Mouse (Mus musculus) cerebellum, adult 9-11 months (tissue): Measurements from ENCODE around the gene Ccdc28b.
A peak's percentile ranks its signal among the peaks of the same experiment; 100 is the strongest.

Experiments used
- DNase-seq: peaks from one replicate; pipeline ENCODE4 v3.0.0; 2022

Ccdc28b gene

DNA sequence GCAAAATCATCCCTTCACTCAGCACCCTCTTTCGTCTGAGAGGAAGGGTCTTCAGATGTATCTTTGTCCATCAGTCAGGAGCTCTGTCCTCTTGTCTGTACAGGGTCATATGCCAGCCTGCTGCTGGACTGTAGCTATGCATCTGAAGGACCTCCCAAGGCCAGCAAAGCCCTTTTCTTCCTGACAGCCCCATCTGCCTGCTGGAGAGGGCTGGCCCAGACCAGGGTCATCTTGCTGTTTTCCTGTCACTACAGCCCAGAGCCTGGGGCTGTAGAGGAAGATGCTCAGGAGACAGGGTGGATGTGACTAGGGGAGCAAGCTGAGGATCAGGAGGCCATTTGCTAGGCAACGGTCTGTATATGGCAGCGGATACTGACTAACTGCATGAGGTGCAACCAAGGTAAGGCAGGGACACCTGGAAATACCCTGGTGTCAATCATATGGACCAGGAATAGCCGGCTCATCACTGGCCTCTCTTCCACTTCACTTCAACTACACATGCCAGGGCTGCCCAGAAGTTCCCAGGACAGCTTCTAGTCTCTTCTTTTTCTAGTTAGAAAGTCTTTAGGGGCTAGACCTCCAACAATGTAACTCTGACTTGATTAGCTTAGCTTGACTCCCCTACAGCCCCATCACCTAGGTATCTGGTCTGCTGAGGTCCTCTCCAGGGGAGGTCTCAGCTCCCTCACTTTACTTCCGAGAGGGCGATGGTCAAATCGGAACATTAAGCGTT is 778 bp downstream of the Ccdc28b start:
- peak; percentile 74 for DNase-seq

DNA sequence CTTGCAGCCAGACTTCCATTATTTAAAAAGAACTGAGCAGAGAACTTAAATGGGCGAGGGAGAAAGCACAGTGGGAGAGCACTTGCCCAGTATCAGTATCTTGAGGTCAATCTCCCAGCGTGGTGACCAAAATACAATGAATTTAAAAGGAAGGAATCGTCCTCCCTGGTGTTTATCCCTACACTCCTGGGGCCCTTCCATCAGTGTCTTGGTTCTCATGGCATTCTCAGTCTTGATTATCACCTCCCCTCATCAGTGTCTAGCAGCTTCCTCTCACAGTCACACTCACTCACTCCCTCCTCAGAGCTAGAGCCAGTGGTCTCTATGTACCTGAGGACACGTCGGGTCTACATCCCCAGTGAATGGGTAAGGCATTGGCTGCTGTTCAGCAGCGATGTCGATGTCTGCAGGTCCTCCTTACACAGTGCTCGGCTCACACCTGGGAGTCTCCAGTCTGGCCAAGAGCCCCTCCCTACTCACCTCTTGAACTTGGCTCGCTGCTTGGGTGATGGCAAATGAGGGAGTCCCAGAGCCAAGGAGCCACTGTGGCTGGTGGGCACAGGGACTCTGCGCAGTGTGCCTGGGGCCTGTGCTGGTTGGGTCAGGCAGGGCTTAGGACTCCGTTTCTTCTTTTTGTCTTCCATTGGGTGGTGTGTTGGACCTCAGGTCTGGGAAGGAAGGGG is 1.5 kb downstream of the Ccdc28b start:
- peak; percentile 75 for DNase-seq

DNA sequence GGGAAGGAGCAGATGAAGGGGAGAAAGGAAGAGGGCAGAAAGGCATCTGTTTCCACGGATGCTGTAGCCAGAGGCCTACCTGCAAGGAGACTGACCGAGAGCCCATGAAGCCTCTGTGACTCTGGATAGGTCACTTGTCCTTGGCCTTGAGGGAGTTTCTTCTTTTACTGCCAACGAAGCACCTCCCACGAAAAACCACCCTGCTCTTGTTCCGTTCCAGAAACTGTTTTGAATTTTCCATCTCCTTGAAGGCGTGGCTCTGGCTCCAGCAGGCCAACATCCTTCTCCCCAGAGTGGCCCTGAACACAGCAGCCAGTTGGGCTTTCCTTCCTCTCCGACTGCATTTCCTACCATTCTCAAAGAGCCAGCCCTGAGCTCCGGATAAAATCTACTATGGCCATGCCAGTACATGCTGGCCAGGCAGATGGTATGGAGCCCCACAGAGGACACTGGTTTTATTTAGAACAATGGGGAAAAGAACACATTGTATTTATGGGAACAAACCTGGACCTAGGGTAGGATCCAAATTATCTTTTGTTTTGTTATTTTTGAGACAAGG is 2.4 kb downstream of the Ccdc28b start:
- DNase-seq = peak; percentile 88

DNA sequence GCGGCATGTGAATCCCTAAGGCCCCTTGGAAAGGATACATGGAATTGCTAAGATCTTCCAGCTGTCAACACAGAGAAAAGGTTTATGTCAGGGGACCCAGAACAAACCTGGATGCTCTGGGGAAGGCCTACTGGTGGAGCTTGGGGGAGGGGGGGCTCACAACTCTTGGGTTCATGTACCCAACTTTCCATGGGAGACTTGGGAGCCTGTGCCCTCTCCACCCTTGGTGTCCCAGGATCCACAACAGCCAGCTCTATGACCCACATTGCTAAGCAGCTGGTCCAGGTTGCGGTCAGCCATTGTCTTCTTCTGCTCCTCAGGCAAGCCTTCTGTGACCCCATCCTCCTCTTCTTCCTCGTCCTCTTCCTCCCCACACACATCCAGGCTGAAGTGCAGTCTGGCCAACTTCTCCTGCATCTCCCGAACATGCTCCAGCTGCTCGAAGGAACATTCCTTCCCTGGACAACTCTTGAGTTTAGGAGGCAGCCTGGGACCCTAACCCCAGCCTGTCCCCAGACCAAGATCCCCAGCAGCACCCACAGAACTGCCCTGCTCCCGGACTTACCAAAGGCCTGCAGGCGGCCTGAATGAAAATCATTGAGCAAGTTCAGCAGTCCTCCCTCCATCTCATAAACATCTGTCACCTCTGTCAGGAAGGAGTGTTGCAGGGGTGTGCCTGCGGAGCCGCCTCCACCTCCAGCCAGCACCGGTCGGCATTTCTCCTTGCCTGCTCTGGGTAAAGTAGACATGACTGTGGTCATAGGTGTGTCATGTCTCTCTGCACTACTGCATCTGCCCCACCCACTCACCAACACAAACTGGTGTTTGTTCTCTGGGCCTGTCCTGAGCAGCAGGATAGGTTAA is 3.1 kb downstream of the Ccdc28b start:
- peak; percentile 68 for DNase-seq

DNA sequence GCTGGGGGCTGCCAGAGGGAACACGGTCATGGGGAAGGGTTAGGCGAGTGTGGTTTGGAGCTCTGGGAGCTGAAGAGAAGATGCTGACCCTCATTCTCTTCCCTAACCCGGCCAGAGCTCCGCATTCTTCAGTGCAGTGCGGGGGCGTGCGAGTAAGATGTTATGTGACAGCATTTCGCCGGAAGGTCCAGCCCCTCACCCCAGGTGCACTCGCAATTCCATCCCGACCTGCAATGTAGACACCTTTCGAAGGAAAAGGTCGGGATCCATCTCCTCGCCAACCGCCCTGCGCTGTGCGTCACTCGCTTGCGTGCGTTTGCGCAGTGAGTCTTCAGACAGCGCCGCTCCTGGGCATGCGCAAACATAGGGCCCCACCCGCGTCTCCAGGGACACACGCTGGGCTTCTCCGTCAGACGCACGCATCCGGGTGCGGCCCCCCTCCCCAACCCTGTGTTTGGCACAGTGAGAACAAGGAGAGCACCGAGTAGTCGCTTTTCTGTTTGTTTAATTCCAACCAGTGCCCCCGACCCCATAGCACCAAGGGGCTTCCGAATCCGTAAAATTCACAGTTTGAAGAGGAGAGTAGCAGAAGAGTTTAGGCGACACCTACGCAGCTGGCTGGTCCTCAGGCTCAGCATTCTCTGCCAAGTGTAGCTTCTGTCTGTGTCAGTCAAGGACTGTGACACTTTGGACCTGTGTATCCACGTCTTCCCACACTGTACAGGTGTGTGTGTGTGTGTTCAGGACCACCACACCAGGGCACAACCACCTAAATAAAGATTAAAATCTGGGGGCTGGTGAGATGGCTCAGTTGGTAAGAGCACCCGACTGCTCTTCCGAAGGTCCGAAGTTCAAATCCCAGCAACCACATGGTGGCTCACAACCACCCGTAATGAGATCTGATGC is 4.7 kb downstream of the Ccdc28b start, which contains the start of gene Iqcc:
Gene Iqcc (minus strand): TSS at position 314 of the 906 bp plus-strand sequence.
- peak; percentile 97 for DNase-seq

DNA sequence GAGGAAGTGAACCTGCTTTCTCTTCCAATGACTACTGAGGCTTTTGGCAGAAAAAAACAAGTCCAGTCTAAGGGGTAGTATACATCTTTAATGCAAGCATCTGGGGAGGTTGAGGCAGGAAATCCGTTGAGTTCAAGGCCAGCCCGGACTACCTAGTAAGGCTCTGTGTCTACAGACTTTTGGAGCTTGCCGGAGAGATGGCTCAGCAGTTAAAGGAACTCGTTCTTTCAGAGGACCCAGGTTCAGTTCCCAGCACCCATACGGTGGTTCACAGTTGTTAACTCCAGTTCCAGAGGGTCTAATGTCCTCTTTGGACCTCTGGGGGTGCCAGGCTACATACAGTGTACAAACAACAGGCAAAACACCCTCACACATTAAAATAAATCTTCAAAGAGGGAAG is 5.7 kb downstream of the Ccdc28b start:
- peak; percentile 61 for DNase-seq

DNA sequence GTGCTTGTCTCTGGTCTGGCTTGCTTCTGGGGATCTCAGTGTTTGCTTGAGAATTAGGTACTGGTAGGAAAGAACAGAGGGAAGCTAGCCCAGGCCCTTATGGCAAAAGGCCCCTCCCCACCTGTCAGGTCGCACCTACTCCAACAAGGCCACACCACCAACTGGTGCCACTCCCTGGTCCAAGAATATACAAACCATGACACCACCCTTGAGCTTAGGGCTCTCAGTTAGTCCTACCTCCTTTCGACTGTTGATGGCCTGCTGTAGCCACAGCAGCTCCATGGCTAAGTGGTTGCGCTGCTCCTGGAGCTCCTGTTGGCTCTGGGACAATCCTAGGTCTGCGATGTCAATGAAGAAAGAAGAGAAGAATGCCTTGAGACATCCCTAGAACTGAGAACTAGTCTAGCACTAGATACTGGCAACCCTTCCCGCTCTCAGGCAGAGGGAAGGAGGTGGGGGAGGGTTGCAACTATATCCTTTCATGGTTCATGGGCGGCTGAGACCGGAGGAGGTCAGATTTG is 6.6 kb downstream of the Ccdc28b start:
- peak; percentile 51 for DNase-seq

DNA sequence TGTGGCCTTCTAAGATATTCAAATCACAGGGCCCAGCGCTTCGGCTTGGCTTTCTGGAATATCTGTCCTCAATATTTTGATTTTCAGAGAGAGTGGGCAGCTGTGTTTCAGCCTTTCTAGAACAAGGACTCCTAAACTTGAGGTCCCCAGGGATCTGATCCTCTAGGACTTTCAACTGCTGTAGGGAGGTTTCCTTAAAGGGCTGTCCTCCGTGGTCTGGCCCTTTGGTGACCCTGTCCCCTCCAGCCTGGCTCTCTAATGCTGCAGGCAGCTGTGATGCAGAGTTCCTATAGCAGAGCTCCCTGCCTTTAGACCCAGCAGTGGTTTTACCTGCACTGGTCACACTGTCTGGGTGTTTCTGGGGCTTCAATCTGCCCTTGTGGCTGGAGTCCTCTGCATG is 7.1 kb downstream of the Ccdc28b start:
- DNase-seq = no peak

DNA sequence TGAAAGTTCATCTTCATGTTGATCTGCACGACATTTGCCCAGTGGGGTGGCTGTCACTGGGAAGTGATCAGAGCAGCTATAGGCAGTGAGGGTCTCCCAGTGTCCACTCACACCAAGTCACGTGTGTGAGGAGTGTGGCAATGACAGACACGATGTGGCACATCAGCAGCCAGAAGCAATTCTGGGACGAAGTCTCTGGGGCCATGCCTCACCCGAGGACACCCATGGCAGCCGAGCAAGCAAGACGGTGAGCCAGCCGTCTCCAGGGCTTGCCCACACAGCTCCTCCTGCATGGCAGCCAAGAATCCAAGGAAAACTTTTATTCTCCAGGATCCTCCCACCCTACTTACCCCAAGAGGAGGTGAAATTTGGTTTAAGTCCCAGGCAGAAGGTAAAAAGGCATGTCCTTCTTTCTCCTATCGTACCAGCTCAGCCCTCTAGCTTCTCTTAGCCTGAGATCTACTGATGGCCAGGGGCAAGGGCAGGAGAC is 7.9 kb downstream of the Ccdc28b start:
- no peak for DNase-seq

DNA sequence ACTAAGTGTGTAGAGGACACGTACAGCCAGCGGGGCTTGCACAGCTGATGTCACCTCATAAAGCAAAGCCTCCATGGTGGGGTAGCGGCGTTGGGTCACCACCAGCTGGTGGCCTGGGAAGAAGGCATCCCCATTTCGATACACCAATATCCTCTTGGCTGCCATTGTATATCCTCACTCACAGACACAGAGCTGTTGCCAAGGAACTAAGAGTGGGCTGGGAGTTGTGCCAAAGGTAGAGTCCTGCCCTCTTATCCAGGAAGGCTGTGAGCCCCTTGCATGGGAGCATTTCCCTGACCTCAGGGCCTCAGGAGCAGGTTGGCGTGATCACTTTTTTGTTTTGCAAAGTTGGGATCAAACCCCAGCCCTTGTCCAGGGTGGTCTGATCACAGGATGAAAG is 9.7 kb downstream of the Ccdc28b start, which contains the start of gene Dcdc2b:
Gene Dcdc2b (minus strand): TSS at position 165 of the 400 bp plus-strand sequence.
- DNase-seq = peak; percentile 46

DNA sequence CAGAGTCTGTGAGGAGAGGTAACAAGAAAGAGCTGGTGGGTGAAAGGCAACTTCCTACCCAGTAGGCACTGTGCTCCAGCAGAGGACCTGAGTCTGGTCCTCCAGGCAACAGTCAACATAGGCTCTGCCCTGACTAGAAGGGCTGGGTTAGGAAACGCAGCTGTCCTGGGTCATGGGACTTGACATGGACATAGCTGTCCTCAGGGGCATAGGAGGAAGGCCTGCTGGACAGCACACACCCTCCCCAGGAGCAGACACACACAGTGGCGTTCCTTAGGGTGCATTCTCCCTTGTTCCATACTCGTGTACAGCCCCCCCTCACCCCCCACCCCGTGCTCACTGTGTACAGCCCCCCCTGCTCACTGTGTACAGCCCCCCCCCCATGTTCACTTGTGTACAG is 13.3 kb downstream of the Ccdc28b start:
- no peak for DNase-seq

DNA sequence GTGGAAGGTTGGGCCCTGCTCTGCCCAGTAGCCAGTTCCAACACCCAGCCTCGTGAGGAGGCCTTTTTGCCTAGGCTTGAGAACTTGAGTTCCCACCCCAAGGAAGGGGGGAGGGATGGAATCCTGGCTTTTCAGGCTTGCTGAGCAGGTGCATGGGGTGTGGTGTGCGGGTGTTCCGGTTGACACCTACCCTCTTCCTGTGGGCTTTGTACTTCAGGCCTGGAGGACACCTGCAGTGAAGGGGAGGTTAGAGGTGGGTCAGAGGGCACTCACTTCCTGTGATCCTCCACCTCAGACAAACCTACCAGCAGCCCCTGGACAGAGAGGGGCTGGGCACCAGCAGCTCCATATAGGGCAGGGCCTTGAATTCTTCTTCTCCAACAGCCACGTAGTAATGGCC is 13.7 kb downstream of the Ccdc28b start:
- DNase-seq = no peak

DNA sequence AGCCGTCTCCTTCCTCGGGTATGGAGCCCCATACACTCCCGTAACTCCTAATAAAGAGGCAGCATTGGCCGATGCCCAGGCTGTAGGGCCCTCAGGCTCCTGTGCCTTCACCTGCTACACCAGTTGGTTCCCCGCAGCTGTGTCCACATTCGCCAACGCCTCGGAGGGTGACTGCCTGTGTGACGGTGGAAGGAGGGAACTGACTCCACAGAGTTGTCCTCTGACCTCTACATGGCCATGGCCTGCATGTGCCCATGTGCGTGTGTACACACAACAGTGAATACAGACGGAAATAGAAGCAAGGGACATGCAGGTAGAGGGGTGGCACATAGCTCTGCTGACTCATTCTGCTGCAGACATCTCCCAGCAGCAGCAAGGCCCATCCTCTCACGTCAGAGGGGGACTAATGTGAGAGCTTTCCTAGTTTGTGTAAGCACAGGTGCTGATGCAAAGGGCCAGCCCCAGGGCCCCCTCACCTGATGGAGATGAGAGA is 14.6 kb downstream of the Ccdc28b start:
- peak; percentile 51 for DNase-seq

DNA sequence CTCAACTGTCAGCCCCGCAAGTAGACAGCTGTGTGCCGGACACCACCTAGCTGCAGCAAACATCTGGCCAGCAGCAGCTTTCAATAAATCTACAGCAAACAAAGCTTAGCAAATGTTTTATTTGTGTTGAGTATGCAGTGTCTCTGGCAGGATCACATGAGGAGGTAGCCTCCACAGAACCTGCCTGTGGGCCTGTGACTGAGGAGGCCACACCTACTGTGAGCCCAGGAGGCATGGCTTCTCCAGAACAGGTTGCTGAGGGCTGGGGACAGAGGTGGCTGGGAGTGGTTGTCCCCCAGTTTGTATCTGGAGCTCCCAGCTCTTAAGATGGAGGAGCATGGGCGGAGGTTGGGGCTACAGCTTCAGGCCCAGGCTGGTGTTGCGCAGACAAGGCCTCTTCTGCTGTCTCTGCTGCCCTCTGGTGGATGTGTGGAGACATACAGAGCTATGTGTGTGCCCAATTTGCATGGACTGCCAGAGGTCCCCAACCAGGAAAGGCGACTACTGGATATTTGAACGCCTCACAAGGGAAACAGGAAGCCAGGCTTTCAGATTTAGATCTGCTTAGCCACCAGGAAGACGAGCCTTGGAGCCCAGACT is 15.2 kb downstream of the Ccdc28b start:
- DNase-seq = peak; percentile 81

DNA sequence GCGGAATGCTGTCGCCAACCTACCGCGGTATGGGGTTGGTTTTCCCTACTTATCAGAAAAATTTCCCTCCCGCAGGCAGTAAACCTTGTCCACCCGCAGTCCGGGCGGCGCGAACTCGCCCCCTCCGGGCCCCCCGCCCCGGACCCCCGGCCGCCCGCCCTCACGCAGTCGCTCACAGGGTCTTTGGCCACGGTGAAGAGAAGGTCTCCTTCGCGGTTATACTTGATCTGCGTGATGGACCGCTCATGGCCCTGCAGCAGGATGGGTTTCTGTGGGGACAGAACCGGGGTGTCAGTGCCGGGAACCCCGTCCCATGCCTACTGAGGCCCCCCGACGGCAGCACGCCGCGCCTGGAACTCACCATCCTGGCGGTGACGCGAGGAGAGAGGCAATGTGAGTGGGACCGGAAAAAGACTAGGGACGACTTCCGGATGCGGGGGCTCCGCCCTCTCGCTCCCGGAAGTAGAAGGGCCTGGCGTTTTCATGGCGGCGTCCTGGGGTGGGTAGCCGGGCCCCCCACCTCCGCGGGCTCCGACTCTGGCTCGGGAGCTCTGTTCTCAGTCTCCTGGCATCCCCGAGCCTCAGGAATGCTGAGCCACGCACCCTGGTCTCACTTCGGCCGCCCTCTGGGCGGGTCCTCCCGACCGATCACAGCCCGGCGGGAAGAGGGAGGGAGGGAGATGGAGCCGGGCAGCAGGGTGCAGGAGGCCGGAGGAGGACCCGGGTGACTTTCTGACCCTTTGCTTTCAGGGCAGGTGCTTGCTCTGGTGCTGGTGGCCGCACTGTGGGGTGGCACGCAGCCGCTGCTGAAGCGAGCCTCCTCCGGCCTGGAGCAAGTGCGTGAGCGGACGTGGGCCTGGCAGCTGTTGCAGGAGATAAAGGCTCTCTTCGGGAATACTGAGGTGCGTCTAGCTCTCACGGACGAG is 23.3 kb downstream of the Ccdc28b start, which contains the start of the genes Eif3i and Tmem234:
Gene Eif3i (minus strand): TSS at position 416 of the 926 bp plus-strand sequence.
Gene Tmem234 (plus strand): TSS at position 436 of the 926 bp plus-strand sequence.
- DNase-seq = peak; percentile 83

DNA sequence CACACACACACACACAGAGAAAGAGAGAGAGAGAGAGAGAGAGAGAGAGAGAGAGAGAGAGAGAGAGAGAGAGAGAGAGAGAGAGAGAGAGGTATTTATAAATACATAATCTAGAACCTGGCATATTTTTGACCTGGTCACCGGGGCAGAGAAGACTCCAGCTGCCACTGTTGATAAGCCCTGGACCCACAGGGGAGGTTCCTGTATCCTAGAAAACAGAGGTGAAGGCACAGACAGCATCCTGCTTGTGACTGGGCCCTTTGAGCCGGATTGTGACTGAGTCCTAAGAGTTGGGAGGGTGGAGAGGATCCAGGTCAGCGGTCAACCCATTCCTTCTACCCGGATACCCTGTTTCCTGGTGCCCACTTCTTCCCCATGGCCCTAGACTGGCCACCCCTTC is 34.9 kb downstream of the Ccdc28b start:
- no peak for DNase-seq

DNA sequence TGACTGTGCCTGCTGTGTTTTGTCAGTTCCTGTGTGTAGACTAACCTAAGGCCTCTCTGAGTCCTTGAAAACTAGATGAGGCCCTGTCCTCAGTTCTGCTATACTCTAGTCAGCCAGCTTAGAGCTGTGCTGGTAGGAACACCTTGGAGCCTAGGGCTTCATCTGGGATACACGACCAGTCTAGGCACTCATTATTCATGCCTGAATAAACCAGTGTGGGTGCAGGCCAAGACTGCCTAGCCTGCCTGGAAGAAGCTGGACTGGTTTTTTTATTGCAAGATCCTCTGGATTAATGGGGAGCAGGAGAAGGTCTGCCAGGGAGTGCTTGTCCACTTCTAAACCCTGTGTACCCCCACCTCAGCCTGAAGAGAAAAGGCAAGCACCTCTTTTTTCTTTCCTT is 36.8 kb downstream of the Ccdc28b start:
- no peak for DNase-seq

DNA sequence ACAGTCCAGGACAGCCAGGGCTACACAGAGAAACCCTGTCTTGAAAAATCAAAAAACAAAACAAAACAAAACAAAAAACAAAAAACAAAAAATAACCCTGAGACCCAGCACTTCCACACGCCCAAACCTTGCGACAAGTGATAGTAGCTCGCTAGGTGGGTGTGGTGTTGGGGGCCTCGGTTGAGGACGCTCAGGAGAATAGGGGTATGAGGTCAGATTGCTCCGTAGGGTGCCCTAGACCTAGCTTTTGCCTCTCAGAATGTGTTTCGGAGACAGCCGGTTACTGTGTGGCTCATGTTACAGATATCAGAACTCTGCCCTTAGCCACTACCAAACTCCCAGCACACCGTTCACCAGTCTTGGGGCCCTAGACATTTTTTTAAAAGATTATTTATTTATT is 38.0 kb downstream of the Ccdc28b start:
- no peak for DNase-seq

DNA sequence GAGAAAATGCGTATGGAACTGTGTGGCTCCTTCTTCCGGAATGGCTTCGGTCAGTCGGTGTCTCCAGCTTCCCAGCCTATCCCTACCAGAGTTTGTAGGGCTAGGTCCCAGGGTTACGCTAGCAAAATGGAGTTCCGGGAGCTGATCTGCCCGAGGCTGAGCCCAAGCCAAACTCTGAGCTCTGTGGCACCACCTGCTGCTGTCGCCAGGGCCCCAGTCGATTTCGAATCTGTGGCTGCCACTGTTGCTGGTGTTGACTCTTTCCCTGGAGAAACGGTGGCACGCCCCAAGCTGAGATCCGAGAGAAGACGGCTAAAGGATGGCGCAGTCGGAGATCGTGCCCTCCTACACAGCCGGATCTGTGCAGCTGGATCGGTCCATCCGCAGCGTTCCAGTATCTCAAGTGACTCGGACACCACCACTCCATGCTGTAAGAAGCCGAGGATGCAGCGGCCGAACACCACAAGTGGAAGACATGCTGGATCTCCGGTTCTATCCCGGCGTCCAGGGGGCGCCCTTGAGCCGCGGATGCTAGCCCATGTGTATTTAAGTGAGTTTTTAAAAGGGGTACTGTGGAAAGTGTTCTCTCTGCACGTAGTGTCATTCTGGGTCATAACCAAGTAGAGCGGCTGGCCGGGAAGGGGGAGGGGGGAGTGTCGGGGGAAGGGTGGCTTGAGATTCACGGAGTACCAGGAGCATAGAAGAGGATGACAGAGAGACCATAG is 38.7 kb downstream of the Ccdc28b start:
- peak; percentile 68 for DNase-seq
